Mouse (Mus musculus): Measurements from ENCODE around the gene Ccdc15. TPM values are rescaled to one million over a fixed set of nuclear protein-coding genes. Genes with fewer than 3 reads are reported as not detected.
A peak's percentile ranks its signal among the peaks of the same experiment; 100 is the strongest.

Gene Ccdc15
- total RNA-seq, 2 experiments from 2014 or later, result 1.1 to 1.5 TPM

DNA sequence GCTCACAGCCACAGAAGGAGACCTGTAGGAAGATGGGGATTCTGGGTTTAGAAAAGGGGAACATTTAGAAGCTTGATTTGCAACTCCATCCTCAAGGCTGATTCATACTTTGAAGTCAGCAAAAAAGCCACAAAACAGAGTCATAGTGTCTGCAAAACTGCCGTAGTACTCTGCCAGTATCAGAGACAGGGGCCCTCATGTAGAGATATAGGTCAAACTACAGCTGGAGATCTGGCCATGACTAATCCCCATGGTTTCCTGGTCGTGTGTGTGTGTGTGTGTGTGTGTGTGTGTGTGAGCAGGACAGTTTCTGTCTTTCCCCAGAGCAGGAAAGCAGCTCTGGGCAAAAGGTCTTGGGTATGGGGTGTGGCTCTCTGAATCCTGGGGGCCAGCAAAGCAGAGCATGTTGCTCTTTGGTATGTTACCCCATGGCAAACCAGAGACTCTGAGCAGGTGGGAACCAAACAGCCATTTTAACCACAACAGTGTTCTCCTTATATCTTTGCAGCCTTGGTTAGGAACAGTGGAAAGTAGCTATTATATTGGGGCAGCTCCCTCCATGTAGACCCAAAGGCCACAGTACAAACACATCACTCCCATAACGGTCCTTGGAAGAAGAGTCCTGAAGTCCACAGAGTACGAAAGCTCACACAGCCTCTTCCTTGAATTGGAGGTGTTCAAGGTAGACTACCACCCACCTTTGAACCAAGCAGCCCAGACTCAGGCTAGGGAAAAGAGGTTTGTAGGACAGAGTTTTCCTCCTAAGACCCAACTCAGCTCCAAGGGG lies 112.1 kb downstream of the Ccdc15 start:
- intact Hi-C loops (cut with DNase I), result no loop called here
- DNase-seq, result no peak

DNA sequence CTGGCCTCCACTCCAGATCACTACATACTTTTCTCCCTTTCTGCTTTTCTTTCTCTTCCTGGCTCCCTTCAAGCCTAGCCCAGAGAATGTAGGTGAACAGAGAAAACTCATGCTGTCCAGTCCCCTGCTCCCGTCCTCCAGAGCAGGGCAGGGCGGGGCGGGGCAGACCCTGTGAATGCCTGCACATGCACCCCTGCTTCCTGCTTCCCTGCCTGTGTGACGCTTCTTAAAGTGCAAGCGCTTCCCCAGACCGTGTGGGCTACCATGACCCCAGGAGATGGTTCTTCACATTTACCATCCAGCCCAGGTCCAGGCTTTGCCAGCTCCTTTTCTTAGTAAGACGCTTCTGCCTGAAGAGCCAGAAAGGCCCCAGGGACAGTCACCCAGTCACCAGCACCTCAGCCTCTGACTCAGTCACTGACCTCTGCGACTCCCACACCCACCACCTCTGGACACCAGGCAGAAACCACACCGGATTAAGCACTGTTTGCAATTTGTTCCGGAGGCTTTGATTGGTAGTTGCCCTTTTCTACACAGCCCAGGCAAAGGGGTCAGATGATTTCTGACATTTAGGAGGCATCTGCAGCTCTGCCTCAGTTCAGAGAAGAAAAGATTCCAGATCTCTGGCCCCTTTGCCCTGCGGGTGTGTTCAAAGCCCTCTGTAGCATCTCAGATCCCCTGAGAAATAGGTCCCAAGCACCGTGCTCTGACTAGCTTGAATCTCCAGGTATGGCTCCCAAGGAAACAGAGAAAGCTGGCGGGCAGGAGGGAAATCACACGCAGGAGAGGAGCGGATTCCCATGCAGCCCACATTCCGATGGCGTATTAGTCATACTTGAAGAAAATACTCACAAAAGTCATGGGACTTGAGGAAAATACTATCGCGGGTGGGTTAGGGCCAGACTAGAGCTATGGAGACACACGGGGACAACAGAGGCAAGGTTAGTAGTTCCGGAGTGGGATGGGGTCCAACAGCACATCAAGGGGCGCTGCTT lies 115.7 kb downstream of the Ccdc15 start:
- intact Hi-C loops (cut with DNase I), result no loop called here
- no peak for DNase-seq

GRCm38 (mm10) chr9:37230486-37231195 lies 117.6 kb downstream of the Ccdc15 start:
- DNase-seq, result no peak
- intact Hi-C loops (cut with DNase I), result loop anchor here (1.0 kb wide), 2 partner anchors 54 to 335 kb away; no protein-coding TSS in a partner anchor

DNA sequence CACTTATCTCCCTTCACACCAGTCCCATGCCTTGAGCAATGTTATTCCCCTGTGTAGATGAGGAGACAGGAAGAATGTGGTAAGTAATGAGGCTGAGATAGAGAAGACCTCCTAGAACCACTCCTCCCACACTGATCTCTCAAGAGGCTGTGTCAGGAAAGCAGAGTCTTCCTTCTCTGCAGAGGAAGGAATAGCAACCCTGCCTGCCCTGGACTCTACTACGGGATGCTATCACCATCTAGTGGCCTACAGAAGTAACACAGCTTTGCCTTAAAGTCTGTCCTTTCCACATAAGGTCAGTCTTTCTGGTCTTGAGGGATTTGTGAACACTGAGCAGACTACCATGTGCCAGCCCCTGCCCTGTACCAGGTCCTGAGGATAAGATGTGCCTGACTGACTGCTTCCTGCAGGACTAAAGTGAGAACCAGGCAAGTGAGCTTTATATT lies 118.3 kb downstream of the Ccdc15 start:
- intact Hi-C loops (cut with DNase I), result loop anchor here (1.0 to 2.0 kb wide), 3 partner anchors 54 to 335 kb away; no protein-coding TSS in a partner anchor
- DNase-seq, result peak in 1 of 2 experiments; percentile 36

Other genes starting within 250 kb of the Ccdc15 start
- gene Pknox2, start 201.0 kb downstream of the Ccdc15 start, total RNA-seq (2021), result 10 to 100 TPM; 31.1 to 43.3 TPM
- 1 to 10 TPM; 2.0 to 2.5 TPM for gene Tmem218, start 140.2 kb downstream of the Ccdc15 start, total RNA-seq (2021)
- under 1 TPM; 0.64 to 0.79 TPM for gene Slc37a2, start 92.7 kb downstream of the Ccdc15 start, total RNA-seq (2021)
- under 1 TPM; 0.08 to 0.52 TPM for gene Hepacam, start 18.9 kb upstream of the Ccdc15 start, total RNA-seq (2021)
- 1 to 10 TPM; 8.2 to 8.6 TPM for gene Robo4, start 53.5 kb upstream of the Ccdc15 start, total RNA-seq (2021)
- gene Robo3, start 84.8 kb upstream of the Ccdc15 start, total RNA-seq (2021), result not detected
- gene Msantd2, start 140.9 kb upstream of the Ccdc15 start, total RNA-seq (2021), result 1 to 10 TPM; 3.0 to 3.3 TPM
- 10 to 100 TPM; 20.8 to 23.3 TPM for gene Esam, start 179.6 kb upstream of the Ccdc15 start, total RNA-seq (2021)
- gene Vsig2, start 190.8 kb upstream of the Ccdc15 start, total RNA-seq (2021), result 1 to 10 TPM; 1.8 to 3.6 TPM
- under 1 TPM; 0.35 to 0.66 TPM for gene Nrgn, start 204.5 kb upstream of the Ccdc15 start, total RNA-seq (2021)
- 1 to 10 TPM; 3.5 TPM for gene Siae, start 207.3 kb upstream of the Ccdc15 start, total RNA-seq (2021)

Measured in gastrocnemius, postnatal 36 days (tissue).